Mouse (Mus musculus): ENCODE results near the gene Slc7a9. TPM values are rescaled to one million over a fixed set of nuclear protein-coding genes. Genes with fewer than 3 reads are reported as not detected.

Gene Slc7a9
- polyA plus RNA-seq (2015; fragmentation: Nextera tagmentation; extraction: Ambion mirVana), result 0.79 and 1.2 TPM in 2 replicates

GRCm38 (mm10) chr7:35447996-35448846 lies at the start of gene Slc7a9:
Gene Slc7a9 (plus strand): TSS chr7:35448796.
- no peak for ATAC-seq (ENCODE audit: extremely low read depth, insufficient number of reproducible peaks, low FRiP score, low TSS enrichment)
- Histone ChIP-seq H3K9ac (no peak within 1 kb of the TSS), H3K4me1 (peaks cover 16% of the 10 kb centered on the region), H3K4me3 (no peak within 1 kb of the TSS), H3K27me3 (replicated peaks) (peaks cover 3% of the 10 kb centered on the region; the same call in 1 of the 2 replicates), H3K27ac (replicated peaks) (0 out of 2 replicates have a peak within 1 kb of the TSS, but pooled peaks have one; percentile 48), H3K36me3 (no peaks in the 10 kb centered on the region), H3K4me2 (peak within 1 kb of the TSS; percentile 1; the same call in 1 of the 2 replicates), H3K9me3 (peaks cover 7% of the 10 kb centered on the region; the same call in 1 of the 2 replicates)
- WGBS, result 22% methylated on average over 15 of the region's 15 CpGs

- H3K27me3 ChIP-seq (replicated peaks), result no peaks in the 10 kb centered on the region
- no peak overlapping the region for H3K4me2 ChIP-seq
- H3K36me3 ChIP-seq, result peaks cover 74% of the 10 kb centered on the region
- no peak overlapping the region for H3K9ac ChIP-seq
- ATAC-seq (ENCODE audit: extremely low read depth, insufficient number of reproducible peaks, low FRiP score, low TSS enrichment), result no peak
- H3K9me3 ChIP-seq, result no peaks in the 10 kb centered on the region
- no peak overlapping the region for H3K27ac ChIP-seq (replicated peaks)
- H3K4me1 ChIP-seq, result peaks cover 11% of the 10 kb centered on the region
- no peak overlapping the region for H3K4me3 ChIP-seq
- WGBS, result 81% methylated on average over 4 of the region's 4 CpGs
Measured at GRCm38 (mm10) chr7:35401169-35401568, 47.4 kb upstream of the Slc7a9 start.

- Histone ChIP-seq H3K9me3 (no peaks in the 10 kb centered on the region), H3K4me3 (no peak overlapping the region), H3K27me3 (replicated peaks) (no peaks in the 10 kb centered on the region), H3K4me2 (no peak overlapping the region), H3K4me1 (peaks cover 12% of the 10 kb centered on the region), H3K9ac (no peak overlapping the region), H3K27ac (replicated peaks) (no peak overlapping the region), H3K36me3 (peaks cover 66% of the 10 kb centered on the region)
- ATAC-seq (ENCODE audit: extremely low read depth, insufficient number of reproducible peaks, low FRiP score, low TSS enrichment), result no peak
- WGBS, result 51% methylated on average over 5 of the region's 5 CpGs
Measured at GRCm38 (mm10) chr7:35415226-35415625, 33.4 kb upstream of the Slc7a9 start.

- H3K4me1 ChIP-seq, result peaks cover 12% of the 10 kb centered on the region
- no peak overlapping the region for H3K4me3 ChIP-seq
- no peaks in the 10 kb centered on the region for H3K9me3 ChIP-seq
- H3K36me3 ChIP-seq, result peaks cover 66% of the 10 kb centered on the region
- no peaks in the 10 kb centered on the region for H3K27me3 ChIP-seq (replicated peaks)
- no peak overlapping the region for H3K9ac ChIP-seq
- no peak overlapping the region for H3K27ac ChIP-seq (replicated peaks)
- no peak for ATAC-seq (ENCODE audit: extremely low read depth, insufficient number of reproducible peaks, low FRiP score, low TSS enrichment)
- H3K4me2 ChIP-seq, result no peak overlapping the region
- WGBS, result 82% methylated on average over 9 of the region's 9 CpGs
Measured at GRCm38 (mm10) chr7:35415801-35416653, 32.6 kb upstream of the Slc7a9 start.

GRCm38 (mm10) chr7:35416654-35416948 lies 32.0 kb upstream of the Slc7a9 start:
- no peak overlapping the region for H3K27ac ChIP-seq (replicated peaks)
- WGBS, result 82% methylated on average over 5 of the region's 5 CpGs
- H3K4me3 ChIP-seq, result no peak overlapping the region
- ATAC-seq (ENCODE audit: extremely low read depth, insufficient number of reproducible peaks, low FRiP score, low TSS enrichment), result no peak
- H3K4me1 ChIP-seq, result peaks cover 12% of the 10 kb centered on the region
- H3K9me3 ChIP-seq, result no peaks in the 10 kb centered on the region
- no peak overlapping the region for H3K9ac ChIP-seq
- no peak overlapping the region for H3K4me2 ChIP-seq
- H3K27me3 ChIP-seq (replicated peaks), result no peaks in the 10 kb centered on the region
- peaks cover 66% of the 10 kb centered on the region for H3K36me3 ChIP-seq

GRCm38 (mm10) chr7:35423071-35423470 lies 25.5 kb upstream of the Slc7a9 start:
- Histone ChIP-seq H3K9me3 (no peaks in the 10 kb centered on the region), H3K27me3 (replicated peaks) (no peaks in the 10 kb centered on the region), H3K4me3 (no peak overlapping the region), H3K4me1 (no peaks in the 10 kb centered on the region), H3K9ac (no peak overlapping the region), H3K4me2 (no peak overlapping the region), H3K27ac (replicated peaks) (no peak overlapping the region), H3K36me3 (peaks cover 93% of the 10 kb centered on the region)
- no peak for ATAC-seq (ENCODE audit: extremely low read depth, insufficient number of reproducible peaks, low FRiP score, low TSS enrichment)
- 86% methylated on average over 10 of the region's 10 CpGs for WGBS

- Histone ChIP-seq H3K9me3 (no peaks in the 10 kb centered on the region), H3K4me1 (no peaks in the 10 kb centered on the region), H3K36me3 (peaks cover 92% of the 10 kb centered on the region), H3K27ac (replicated peaks) (no peak overlapping the region), H3K27me3 (replicated peaks) (no peaks in the 10 kb centered on the region), H3K9ac (no peak overlapping the region), H3K4me2 (no peak overlapping the region), H3K4me3 (no peak overlapping the region)
- no peak for ATAC-seq (ENCODE audit: extremely low read depth, insufficient number of reproducible peaks, low FRiP score, low TSS enrichment)
- WGBS, result 88% methylated on average over 10 of the region's 10 CpGs
Measured at GRCm38 (mm10) chr7:35428146-35428545, 20.4 kb upstream of the Slc7a9 start.

GRCm38 (mm10) chr7:35435266-35435665 lies 13.3 kb upstream of the Slc7a9 start:
- Histone ChIP-seq H3K4me3 (no peak overlapping the region), H3K9me3 (no peaks in the 10 kb centered on the region), H3K27ac (replicated peaks) (no peak overlapping the region), H3K27me3 (replicated peaks) (no peaks in the 10 kb centered on the region), H3K36me3 (peaks cover 90% of the 10 kb centered on the region), H3K9ac (no peak overlapping the region), H3K4me2 (no peak overlapping the region), H3K4me1 (no peaks in the 10 kb centered on the region)
- 86% methylated on average over 9 of the region's 9 CpGs for WGBS
- ATAC-seq (ENCODE audit: extremely low read depth, insufficient number of reproducible peaks, low FRiP score, low TSS enrichment), result no peak

- Histone ChIP-seq H3K9ac (no peak overlapping the region), H3K9me3 (peaks cover 7% of the 10 kb centered on the region; the same call in 1 of the 2 replicates), H3K4me1 (peaks cover 16% of the 10 kb centered on the region), H3K4me2 (no peak overlapping the region), H3K36me3 (no peaks in the 10 kb centered on the region), H3K27ac (replicated peaks) (0 out of 2 replicates have a peak overlapping the region, but pooled peaks have one; percentile 20), H3K4me3 (no peak overlapping the region), H3K27me3 (replicated peaks) (peaks cover 3% of the 10 kb centered on the region; the same call in 1 of the 2 replicates)
- ATAC-seq (ENCODE audit: extremely low read depth, insufficient number of reproducible peaks, low FRiP score, low TSS enrichment), result no peak
- 45% methylated on average over 4 of the region's 4 CpGs for WGBS
Measured at GRCm38 (mm10) chr7:35447501-35447900, 1.1 kb upstream of the Slc7a9 start.

- ATAC-seq (ENCODE audit: extremely low read depth, insufficient number of reproducible peaks, low FRiP score, low TSS enrichment), result no peak
- Histone ChIP-seq H3K4me2 (peak overlapping the region; percentile 1; the same call in 1 of the 2 replicates), H3K9ac (no peak overlapping the region), H3K27me3 (replicated peaks) (peaks cover 3% of the 10 kb centered on the region; the same call in 1 of the 2 replicates), H3K4me3 (no peak overlapping the region), H3K36me3 (no peaks in the 10 kb centered on the region), H3K4me1 (peaks cover 16% of the 10 kb centered on the region), H3K9me3 (peaks cover 1% of the 10 kb centered on the region; the same call in 1 of the 2 replicates), H3K27ac (replicated peaks) (0 out of 2 replicates have a peak overlapping the region, but pooled peaks have one; percentile 48)
- WGBS, result 57% methylated on average over 7 of the region's 7 CpGs
Measured at GRCm38 (mm10) chr7:35448867-35449266, 271 bp downstream of the Slc7a9 start.

GRCm38 (mm10) chr7:35456091-35456814 lies 7.7 kb downstream of the Slc7a9 start:
- no peaks in the 10 kb centered on the region for H3K36me3 ChIP-seq
- no peak overlapping the region for H3K9ac ChIP-seq
- 70% methylated on average over 4 of the region's 4 CpGs for WGBS
- no peak overlapping the region for H3K27ac ChIP-seq (replicated peaks)
- 0 out of 2 replicates have a peak, but pooled peaks cover 3% of the 10 kb centered on the region for H3K27me3 ChIP-seq (replicated peaks)
- peaks cover 6% of the 10 kb centered on the region; the same call in 1 of the 2 replicates for H3K4me1 ChIP-seq
- no peaks in the 10 kb centered on the region for H3K9me3 ChIP-seq
- no peak for ATAC-seq (ENCODE audit: extremely low read depth, insufficient number of reproducible peaks, low FRiP score, low TSS enrichment)
- H3K4me3 ChIP-seq, result no peak overlapping the region
- no peak overlapping the region for H3K4me2 ChIP-seq

All from heart, embryonic 13.5 days (tissue).